Mouse (Mus musculus) hindbrain, postnatal 0 days (tissue): ENCODE results near the gene Nrsn2. TPM values are rescaled to one million over a fixed set of nuclear protein-coding genes. Genes with fewer than 3 reads are reported as not detected.
A peak's percentile ranks its signal among the peaks of the same experiment; 100 is the strongest.

Experiments
- ATAC-seq: fragments of 200-750 bp; cut with Nextera tagmentation; 2 replicates; pipeline ENCODE4 v1.8.0; 2017; ENCODE audit warnings: mild to moderate bottlenecking, moderate TSS enrichment, moderate library complexity
- DNase-seq: peaks from one replicate; pipeline ENCODE4 v3.0.0-alpha.2; 2015; ENCODE audit warnings: low spot score
- H3K27ac ChIP-seq: fragments of 300-500 bp; sonication (generic); 2 replicates; pipeline ENCODE4 v1.5.1; 2014; ENCODE audit warnings: mild to moderate bottlenecking
- H3K27me3 ChIP-seq: fragments of 300-500 bp; sonication (generic); 2 replicates; pipeline ENCODE4 v1.6.1; 2014; ENCODE audit warnings: low read length, mixed read lengths; ENCODE audit not compliant: insufficient read depth
- H3K36me3 ChIP-seq: fragments of 300-500 bp; sonication (generic); 2 replicates; pipeline ENCODE4 v1.6.1; 2014; ENCODE audit warnings: low read length, mixed read lengths; ENCODE audit not compliant: insufficient read depth
- H3K4me1 ChIP-seq: fragments of 300-500 bp; sonication (generic); 2 replicates; pipeline ENCODE4 v1.6.1; 2014; ENCODE audit warnings: antibody characterized with exemption, low read length, mixed read lengths; ENCODE audit not compliant: insufficient read depth
- H3K4me2 ChIP-seq: fragments of 300-500 bp; sonication (generic); 2 replicates; pipeline ENCODE4 v1.6.1; 2014; ENCODE audit warnings: low read depth, mild to moderate bottlenecking, low read length, moderate library complexity, mixed read lengths
- H3K4me3 ChIP-seq: fragments of 300-500 bp; sonication (generic); 2 replicates; pipeline ENCODE4 v1.5.1; 2014; ENCODE audit warnings: low read length
- H3K9ac ChIP-seq: fragments of 300-500 bp; sonication (generic); replicated peaks from 2 replicates; pipeline ENCODE4 v1.6.1; 2014; ENCODE audit warnings: mild to moderate bottlenecking, low read length, moderate library complexity, mixed read lengths
- H3K9me3 ChIP-seq: fragments of 300-500 bp; sonication (generic); 2 replicates; pipeline ENCODE4 v1.6.1; 2016; ENCODE audit warnings: low read length, mixed read lengths
- CTCF ChIP-seq: IDR thresholded peaks from 2 replicates; pipeline ENCODE4 v1.5.1; 2016; ENCODE audit warnings: antibody characterized with exemption, control low read depth, low read depth
- WGBS: fragments of 180-500 bp; shearing (Covaris S2); extraction: QIAGEN DNeasy Blood & Tissue Kit; methylation state at CpG from one replicate; pipeline ENCODE4 v1.1.7; 2014; 5-methylcytosine and 5-hydroxymethylcytosine counted together
- polyA plus RNA-seq: library from polyadenylated mRNA; unstranded; fragments of >200 nt; fragmentation: Nextera tagmentation; extraction: Ambion mirVana; gene quantifications from 2 replicates; pipeline ENCODE4 v1.2.1, GENCODE M21; 2015
- total RNA-seq: library from RNA; depleted of rRNA; stranded (reverse); fragments of >200 nt; gene quantifications from 2 replicates; pipeline ENCODE4 v1.2.3, GENCODE M21; 2014

Nrsn2 gene
- total and polyA plus RNA-seq, 2 experiments from 2014 or later: 72.2 to 91.3 TPM

DNA sequence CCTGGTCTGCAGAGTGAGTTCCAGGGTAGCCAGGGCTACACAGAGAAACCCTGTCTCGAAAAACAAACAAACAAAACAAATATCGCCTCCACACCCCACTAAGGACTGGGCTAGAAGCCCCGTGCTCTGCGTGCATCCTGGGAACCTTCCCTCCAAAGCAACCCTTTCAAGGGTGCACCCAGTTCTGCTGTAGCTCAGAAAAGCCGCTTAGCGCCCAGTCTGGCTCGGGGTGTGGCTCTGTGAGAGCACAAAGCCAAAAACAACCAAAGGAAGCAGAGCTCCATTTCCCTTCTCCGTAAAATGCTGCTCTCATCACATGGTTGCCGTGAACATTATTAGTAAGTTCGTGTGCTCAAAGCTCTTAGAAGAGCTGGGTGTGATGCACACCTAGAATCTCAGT is 32.1 kb downstream of the Nrsn2 start:
- Histone ChIP-seq H3K36me3 (no peaks in the 10 kb centered on the region), H3K4me3 (peak overlapping the region; percentile 53), H3K27ac (peak overlapping the region; percentile 81), H3K27me3 (no peaks in the 10 kb centered on the region), H3K9me3 (no peaks in the 10 kb centered on the region), H3K4me1 (peaks cover 4% of the 10 kb centered on the region; the same call in 1 of the 2 replicates), H3K9ac (peak overlapping the region; percentile 69; the same call in 1 of the 2 replicates), H3K4me2 (peak overlapping the region; percentile 94)
- ATAC-seq: 0 out of 2 replicates have a peak, but pooled peaks have one; percentile 5
- no peak for TF ChIP-seq CTCF
- 8% methylated on average over 10 of the region's 10 CpGs for WGBS
- no peak for DNase-seq

- ATAC-seq: peak; percentile 90
- peak within 1 kb of the TSS; percentile 81 for H3K27ac ChIP-seq
Observed at GRCm38 (mm10) chr2:152343329-152344213, 32.9 kb downstream of the Nrsn2 start, which contains the start of gene Trib3. Trib3 (minus strand) TSS chr2:152344032.

GRCm38 (mm10) chr2:152339631-152340179 is 36.7 kb downstream of the Nrsn2 start:
- H3K27me3 ChIP-seq: no peaks in the 10 kb centered on the region
- H3K4me3 ChIP-seq: no peak overlapping the region
- peaks cover 4% of the 10 kb centered on the region; the same call in 1 of the 2 replicates for H3K4me1 ChIP-seq
- no peaks in the 10 kb centered on the region for H3K36me3 ChIP-seq
- WGBS: 71% methylated on average over 22 of the region's 22 CpGs
- H3K27ac ChIP-seq: no peak overlapping the region
- H3K9me3 ChIP-seq: no peaks in the 10 kb centered on the region
- DNase-seq (peak; percentile 4), ATAC-seq (no peak)
- H3K9ac ChIP-seq: no peak overlapping the region
- no peak overlapping the region for H3K4me2 ChIP-seq
- TF ChIP-seq CTCF: no peak

More at GRCm38 (mm10) chr2:152343329-152344213, 32.9 kb downstream of the Nrsn2 start, which contains the start of gene Trib3:
- H3K4me1 ChIP-seq: peaks cover 4% of the 10 kb centered on the region; the same call in 1 of the 2 replicates
- H3K4me2 ChIP-seq: peak within 1 kb of the TSS; percentile 94
- no peaks in the 10 kb centered on the region for H3K36me3 ChIP-seq
- under 1% methylated on average over 52 of the region's 52 CpGs for WGBS
- no peaks in the 10 kb centered on the region for H3K27me3 ChIP-seq
- H3K9me3 ChIP-seq: no peaks in the 10 kb centered on the region
- peak; percentile 89 for DNase-seq
- peak within 1 kb of the TSS; percentile 53 for H3K4me3 ChIP-seq
- H3K9ac ChIP-seq: peak within 1 kb of the TSS; percentile 69
- TF ChIP-seq CTCF: peak; percentile 81

DNA sequence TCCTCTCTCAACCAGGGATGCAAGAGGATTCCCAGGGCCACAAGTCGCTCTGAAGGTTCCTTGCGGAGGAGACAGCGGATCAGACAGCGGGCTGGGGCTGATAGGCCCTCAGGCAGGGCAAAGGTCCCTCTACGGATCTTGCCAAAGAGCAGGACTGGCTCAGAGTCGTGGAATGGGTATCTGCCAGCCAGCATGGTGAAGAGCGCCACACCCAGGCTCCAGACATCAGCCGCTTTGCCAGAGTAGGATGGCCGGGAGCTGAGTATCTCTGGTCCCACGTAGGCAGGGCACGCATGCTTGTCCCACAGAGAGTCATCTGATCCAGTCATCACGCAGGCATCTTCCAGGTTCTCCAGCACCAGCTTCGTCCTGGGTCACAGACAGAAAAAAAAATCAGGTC is 38.1 kb downstream of the Nrsn2 start:
- no peaks in the 10 kb centered on the region for H3K9me3 ChIP-seq
- no peak for TF ChIP-seq CTCF
- no peak for ATAC-seq
- H3K9ac ChIP-seq: no peak overlapping the region
- no peak for DNase-seq
- no peaks in the 10 kb centered on the region for H3K36me3 ChIP-seq
- H3K4me3 ChIP-seq: no peak overlapping the region
- no peaks in the 10 kb centered on the region for H3K27me3 ChIP-seq
- H3K27ac ChIP-seq: no peak overlapping the region
- no peak overlapping the region for H3K4me2 ChIP-seq
- no peaks in the 10 kb centered on the region; the same call in 1 of the 2 replicates for H3K4me1 ChIP-seq
- WGBS: 86% methylated on average over 13 of the region's 13 CpGs

DNA sequence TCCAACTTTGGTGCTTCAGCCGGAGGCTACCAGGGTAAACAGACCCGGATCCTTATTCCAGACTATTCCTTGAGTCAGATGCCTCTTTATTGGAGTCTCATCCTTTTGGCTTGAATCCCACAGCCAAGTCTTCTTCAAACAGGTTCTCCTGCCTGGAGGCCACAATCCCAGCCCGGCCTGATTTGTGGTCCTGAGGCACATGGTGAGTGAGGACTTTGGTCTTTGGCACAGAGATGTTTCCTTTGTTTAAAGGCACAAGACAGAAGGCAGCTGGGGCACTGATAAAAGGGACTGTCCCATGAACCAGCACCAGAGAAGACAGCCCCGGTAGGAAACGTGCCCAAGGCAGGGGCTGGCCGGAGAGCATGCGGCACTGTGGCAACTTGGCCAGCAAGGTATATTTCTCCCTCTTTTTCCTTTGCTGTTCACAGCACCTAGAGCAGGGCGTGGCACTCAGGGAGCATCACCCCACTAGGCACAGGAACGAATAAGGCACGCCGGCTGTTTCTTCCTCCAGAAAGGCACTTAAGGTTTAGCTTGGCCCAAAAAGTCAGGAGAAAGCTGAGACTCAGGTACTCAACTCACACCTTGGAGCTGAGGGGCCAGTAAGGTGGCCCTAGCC is 38.7 kb downstream of the Nrsn2 start:
- H3K4me2 ChIP-seq: no peak overlapping the region
- H3K4me3 ChIP-seq: no peak overlapping the region
- H3K9ac ChIP-seq: no peak overlapping the region
- 90% methylated on average over 11 of the region's 11 CpGs for WGBS
- no peak overlapping the region for H3K27ac ChIP-seq
- TF ChIP-seq CTCF: no peak
- no peaks in the 10 kb centered on the region for H3K36me3 ChIP-seq
- H3K27me3 ChIP-seq: no peaks in the 10 kb centered on the region
- H3K4me1 ChIP-seq: no peaks in the 10 kb centered on the region; the same call in 1 of the 2 replicates
- ATAC-seq (no peak), DNase-seq (no peak)
- H3K9me3 ChIP-seq: no peaks in the 10 kb centered on the region

DNA sequence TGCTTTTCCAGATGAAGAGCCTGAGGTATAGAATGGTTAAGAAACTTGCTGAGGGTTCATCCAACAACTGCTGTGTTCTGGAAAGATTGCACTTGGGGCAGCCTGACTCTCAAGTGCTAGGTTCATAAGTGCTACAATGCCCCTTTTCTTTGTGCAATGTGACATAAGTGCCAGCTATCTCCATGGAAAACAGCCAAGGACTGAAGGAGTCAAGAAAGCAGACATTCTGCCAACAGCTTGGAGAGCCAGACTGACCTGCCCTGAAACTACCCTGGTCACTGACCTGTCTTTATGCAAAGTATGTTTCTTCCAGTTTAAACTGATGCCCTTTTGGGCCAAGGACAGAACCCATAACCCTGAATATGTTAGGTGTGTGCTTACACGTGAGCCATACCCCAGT is 39.6 kb downstream of the Nrsn2 start:
- no peak for DNase-seq

More for the DNA sequence above, 39.6 kb downstream of the Nrsn2 start:
- no peaks in the 10 kb centered on the region for H3K27me3 ChIP-seq
- H3K9me3 ChIP-seq: no peaks in the 10 kb centered on the region
- no peaks in the 10 kb centered on the region for H3K4me1 ChIP-seq
- H3K36me3 ChIP-seq: no peaks in the 10 kb centered on the region
- 69% methylated on average over 1 of the region's 1 CpGs for WGBS
- H3K9ac ChIP-seq: no peak overlapping the region
- H3K27ac ChIP-seq: no peak overlapping the region
- H3K4me2 ChIP-seq: no peak overlapping the region
- no peak for ATAC-seq
- no peak for TF ChIP-seq CTCF
- no peak overlapping the region for H3K4me3 ChIP-seq
